Mouse (Mus musculus): ENCODE measurements around the gene Farp2.

- TF ChIP-seq CTCF (conservative IDR thresholded peaks at IDR 0.05; ENCODE audit: insufficient read depth, insufficient read length, low read depth, low read length) = no peak
- TF ChIP-seq POLR2A (IDR thresholded peaks at IDR 0.05; ENCODE audit: low read depth, low read length) = no peak
These were observed 46.1 kb upstream of the Farp2 start for GRCm38 (mm10) chr1:93465746-93466145.

Data from kidney, adult 2 months (tissue).